Mouse (Mus musculus) ES-CJ7 (cell line): ENCODE results near the gene Mcpt2.
"Not testable (repeated sequence)": the region's sequence is repeated elsewhere in the genome, so short reads cannot be mapped to it uniquely, and the experiment has no call there.

Source experiments
- DNase-seq: peaks from one replicate; pipeline ENCODE4 v3.0.0; 2011; ENCODE audit warnings: low read depth, low spot score

Mcpt2 gene

GRCm38 (mm10) chr14:56041792-56042191, at the start of gene Mcpt2:
Gene Mcpt2 (plus strand): TSS chr14:56042041.
- DNase-seq, result not testable (repeated sequence)

GRCm38 (mm10) chr14:56013147-56013546, 28.7 kb upstream of the Mcpt2 start:
- no peak for DNase-seq

- no peak for DNase-seq
Measured at GRCm38 (mm10) chr14:56013924-56014323, 27.9 kb upstream of the Mcpt2 start.

- DNase-seq, result not testable (repeated sequence)
Measured at GRCm38 (mm10) chr14:56017671-56018070, 24.2 kb upstream of the Mcpt2 start, which contains the start of gene Mcpt1. Gene Mcpt1 (plus strand): TSS chr14:56017971.

GRCm38 (mm10) chr14:56019446-56019845, 22.4 kb upstream of the Mcpt2 start:
- DNase-seq, result no peak

GRCm38 (mm10) chr14:56021305-56021704, 20.5 kb upstream of the Mcpt2 start:
- not testable (repeated sequence) for DNase-seq

- not testable (repeated sequence) for DNase-seq
Measured at GRCm38 (mm10) chr14:56030395-56030794, 11.4 kb upstream of the Mcpt2 start, which contains the start of gene Mcpt9. Gene Mcpt9 (minus strand): TSS chr14:56030495.

GRCm38 (mm10) chr14:56034433-56034832, 7.4 kb upstream of the Mcpt2 start:
- DNase-seq, result no peak

- no peak for DNase-seq
Measured at GRCm38 (mm10) chr14:56055408-56055807, 13.6 kb downstream of the Mcpt2 start.

- DNase-seq, result no peak
Measured at GRCm38 (mm10) chr14:56057722-56058121, 15.9 kb downstream of the Mcpt2 start.

- DNase-seq, result not testable (repeated sequence)
Measured at GRCm38 (mm10) chr14:56062213-56062612, 20.4 kb downstream of the Mcpt2 start, which contains the start of gene Mcpt4. Gene Mcpt4 (minus strand): TSS chr14:56062313.

GRCm38 (mm10) chr14:56082016-56082415, 40.2 kb downstream of the Mcpt2 start:
- no peak for DNase-seq

GRCm38 (mm10) chr14:56085167-56085566, 43.3 kb downstream of the Mcpt2 start, which contains the start of gene Mcpt8:
Gene Mcpt8 (minus strand): TSS chr14:56085273.
- DNase-seq, result no peak

GRCm38 (mm10) chr14:56086711-56087110, 44.9 kb downstream of the Mcpt2 start:
- no peak for DNase-seq

- no peak for DNase-seq
Measured at GRCm38 (mm10) chr14:56093353-56093752, 51.5 kb downstream of the Mcpt2 start.
